Mouse (Mus musculus) hindbrain, embryonic 11.5 days (tissue): Measurements from ENCODE around the gene Tec. TPM values are rescaled to one million over a fixed set of nuclear protein-coding genes. Genes with fewer than 3 reads are reported as not detected.

Experiments
- ATAC-seq: fragments of 200-750 bp; cut with Nextera tagmentation; 2 replicates; pipeline ENCODE4 v1.8.0; 2017; ENCODE audit warnings: mild to moderate bottlenecking, moderate TSS enrichment, moderate library complexity; ENCODE audit not compliant: low FRiP score
- DNase-seq: peaks from one replicate; pipeline ENCODE4 v3.0.0-alpha.2; 2015; ENCODE audit warnings: low spot score
- H3K27ac ChIP-seq: fragments of 300-500 bp; sonication (generic); 2 replicates; pipeline ENCODE4 v1.5.1; 2014; ENCODE audit warnings: mild to moderate bottlenecking, low read depth, low read length
- H3K27me3 ChIP-seq: fragments of 300-500 bp; sonication (generic); 2 replicates; pipeline ENCODE4 v1.6.1; 2014; ENCODE audit warnings: mild to moderate bottlenecking, low read length, moderate library complexity, mixed read lengths; ENCODE audit not compliant: control insufficient read depth, insufficient read depth
- H3K36me3 ChIP-seq: fragments of 300-500 bp; sonication (generic); 2 replicates; pipeline ENCODE4 v1.6.1; 2014; ENCODE audit warnings: mild to moderate bottlenecking, low read length, moderate library complexity, mixed read lengths; ENCODE audit not compliant: control insufficient read depth, insufficient read depth
- H3K4me1 ChIP-seq: fragments of 300-500 bp; sonication (generic); replicated peaks from 2 replicates; pipeline ENCODE4 v1.6.1; 2014; ENCODE audit warnings: low read length, mixed read lengths; ENCODE audit not compliant: control insufficient read depth, insufficient read depth
- H3K4me2 ChIP-seq: fragments of 300-500 bp; sonication (generic); replicated peaks from 2 replicates; pipeline ENCODE4 v1.6.1; 2014; ENCODE audit warnings: mild to moderate bottlenecking, low read depth, low read length
- H3K4me3 ChIP-seq: fragments of 300-500 bp; sonication (generic); 2 replicates; pipeline ENCODE4 v1.5.1; 2014; ENCODE audit warnings: low read depth, low read length
- H3K9ac ChIP-seq: fragments of 300-500 bp; sonication (generic); 2 replicates; pipeline ENCODE4 v1.6.1; 2014; ENCODE audit warnings: low read depth, low read length
- H3K9me3 ChIP-seq: fragments of 300-500 bp; sonication (generic); 2 replicates; pipeline ENCODE4 v1.6.1; 2016; ENCODE audit warnings: low read length; ENCODE audit not compliant: control insufficient read depth
- WGBS: fragments of 180-500 bp; shearing (Covaris S2); extraction: QIAGEN DNeasy Blood & Tissue Kit; methylation state at CpG from one replicate; pipeline ENCODE4 v1.1.7; 2014; 5-methylcytosine and 5-hydroxymethylcytosine counted together
- polyA plus RNA-seq: library from polyadenylated mRNA; unstranded; fragments of >200 nt; fragmentation: Nextera tagmentation; extraction: Ambion mirVana; gene quantifications from 2 replicates; pipeline ENCODE4 v1.2.1, GENCODE M21; 2014

The Tec gene
- polyA plus RNA-seq, 1 experiment from 2014 or later = 5.3 TPM

DNA sequence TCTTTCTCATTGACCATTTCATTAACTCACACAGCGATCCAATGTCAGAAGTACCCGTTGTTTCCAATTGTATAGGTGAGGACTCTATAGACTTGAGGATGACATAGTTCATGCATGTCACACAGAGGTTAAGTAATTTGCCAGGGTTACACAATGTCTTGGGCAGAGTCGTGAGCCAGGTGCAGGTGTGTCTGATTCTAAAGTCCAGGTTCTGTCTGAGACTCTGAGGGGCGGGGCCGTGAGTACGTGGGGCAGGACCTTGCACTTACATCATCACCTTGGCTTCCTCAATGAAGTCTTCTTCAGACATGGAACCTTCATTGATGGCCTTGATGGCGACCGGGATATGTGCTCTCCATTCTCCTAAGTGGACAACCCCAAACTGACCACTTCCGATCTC lies 158.3 kb downstream of the Tec start:
- WGBS = 90% methylated on average over 9 of the region's 9 CpGs

DNA sequence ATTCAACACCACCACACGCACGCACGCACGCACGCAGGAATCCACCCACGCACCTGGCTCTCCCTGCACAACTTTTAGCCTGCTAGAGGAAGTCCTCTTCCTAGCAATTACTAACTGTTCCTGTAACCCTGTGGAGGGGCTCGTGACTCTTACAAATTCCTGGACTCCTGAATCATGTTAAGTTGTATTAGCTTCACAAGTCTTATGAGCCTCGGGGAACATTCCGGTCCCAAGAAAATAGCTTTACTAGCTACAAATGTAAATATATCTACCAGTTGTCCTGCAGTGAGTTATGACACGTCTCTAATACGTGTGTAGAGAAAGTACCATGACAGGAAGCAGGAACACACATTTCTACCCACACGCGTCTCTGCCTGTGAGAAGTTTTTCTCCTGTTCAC lies 158.8 kb downstream of the Tec start:
- ATAC-seq (no peak), DNase-seq (no peak)
- Histone ChIP-seq H3K27me3 (no peaks in the 10 kb centered on the region), H3K9ac (no peak overlapping the region), H3K4me3 (no peak overlapping the region), H3K4me1 (no peaks in the 10 kb centered on the region), H3K4me2 (no peak overlapping the region), H3K27ac (no peak overlapping the region), H3K9me3 (no peaks in the 10 kb centered on the region), H3K36me3 (no peaks in the 10 kb centered on the region)
- 90% methylated on average over 13 of the region's 13 CpGs for WGBS

More for the DNA sequence above, 158.3 kb downstream of the Tec start:
- DNase-seq (no peak), ATAC-seq (no peak)
- no peak overlapping the region for H3K27ac ChIP-seq
- H3K4me2 ChIP-seq = no peak overlapping the region
- H3K4me1 ChIP-seq = no peaks in the 10 kb centered on the region
- no peak overlapping the region for H3K4me3 ChIP-seq
- H3K36me3 ChIP-seq = no peaks in the 10 kb centered on the region
- no peak overlapping the region for H3K9ac ChIP-seq
- no peaks in the 10 kb centered on the region for H3K9me3 ChIP-seq
- H3K27me3 ChIP-seq = no peaks in the 10 kb centered on the region

DNA sequence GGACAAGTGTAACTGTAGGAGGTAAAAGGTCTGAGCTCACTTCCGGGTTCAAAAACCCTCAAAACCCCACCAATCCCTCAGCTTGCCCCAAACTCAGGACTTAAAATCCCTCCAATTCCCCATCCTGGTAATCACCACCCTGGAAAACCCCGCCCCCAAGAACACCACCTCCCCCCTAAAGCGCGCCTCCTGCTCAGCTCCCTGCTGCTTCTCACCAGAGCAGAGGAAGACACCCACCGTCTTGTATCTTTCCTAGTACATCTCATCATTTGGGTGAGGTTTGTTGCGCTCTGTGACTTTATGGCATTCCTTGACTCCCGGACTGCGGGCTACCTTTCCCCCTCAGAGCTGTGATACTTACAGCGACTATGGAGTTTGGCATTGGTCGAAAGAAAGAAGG lies 161.6 kb downstream of the Tec start:
- Histone ChIP-seq H3K4me2 (no peak overlapping the region), H3K9ac (no peak overlapping the region), H3K36me3 (no peaks in the 10 kb centered on the region), H3K27me3 (no peaks in the 10 kb centered on the region), H3K4me3 (no peak overlapping the region), H3K4me1 (no peaks in the 10 kb centered on the region), H3K27ac (no peak overlapping the region), H3K9me3 (no peaks in the 10 kb centered on the region)
- 61% methylated on average over 10 of the region's 10 CpGs for WGBS
- DNase-seq (no peak), ATAC-seq (no peak)

DNA sequence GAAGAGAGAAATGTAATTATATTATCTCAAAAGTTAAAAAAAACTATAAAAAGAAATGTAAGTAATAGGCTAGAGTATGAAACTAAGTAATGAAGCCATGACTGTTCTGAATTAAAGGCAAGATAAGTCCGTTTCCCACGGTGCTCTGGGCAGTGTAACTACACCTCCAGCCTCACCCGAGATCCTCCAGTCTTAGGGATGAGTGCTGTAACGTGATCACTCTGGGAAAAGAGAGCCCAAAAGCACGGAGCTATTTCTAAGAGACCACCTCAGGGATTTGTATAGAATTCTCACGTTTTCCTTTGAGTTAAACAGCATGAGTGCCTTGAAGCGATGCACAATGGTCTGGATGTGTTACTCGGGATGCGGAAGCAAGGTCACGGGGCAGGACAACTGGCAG lies 162.2 kb downstream of the Tec start:
- H3K9ac ChIP-seq = no peak overlapping the region
- H3K4me1 ChIP-seq = no peaks in the 10 kb centered on the region
- no peak overlapping the region for H3K4me2 ChIP-seq
- DNase-seq = peak; percentile 10
- 52% methylated on average over 10 of the region's 10 CpGs for WGBS
- no peak overlapping the region for H3K4me3 ChIP-seq
- no peak for ATAC-seq
- no peaks in the 10 kb centered on the region for H3K36me3 ChIP-seq
- H3K9me3 ChIP-seq = no peaks in the 10 kb centered on the region
- H3K27me3 ChIP-seq = no peaks in the 10 kb centered on the region
- no peak overlapping the region for H3K27ac ChIP-seq

Other genes with a start within 250 kb of the Tec start
- not detected in 2 replicates for gene Cnga1, start 224.2 kb downstream of the Tec start, polyA plus RNA-seq
- gene Nipal1, start 220.7 kb downstream of the Tec start, polyA plus RNA-seq = 0.36 and 0.45 TPM in 2 replicates
- gene Txk, start 115.7 kb downstream of the Tec start, polyA plus RNA-seq = not detected in 2 replicates
- 26.4 and 26.7 TPM in 2 replicates for gene Slain2, start 45.8 kb upstream of the Tec start, polyA plus RNA-seq
- gene Gm10135, start 106.2 kb upstream of the Tec start, polyA plus RNA-seq = not detected in 2 replicates
- 16.0 and 18.1 TPM in 2 replicates for gene Slc10a4, start 138.4 kb upstream of the Tec start, polyA plus RNA-seq